Mouse (Mus musculus): ENCODE measurements around the gene Rps18. TPM values are rescaled to one million over a fixed set of nuclear protein-coding genes. Genes with fewer than 3 reads are reported as not detected.
"Not testable (repeated sequence)": the region's sequence is repeated elsewhere in the genome, so short reads cannot be mapped to it uniquely, and the experiment has no call there.

The Rps18 gene
- polyA plus RNA-seq, 1 experiment from 2014 or later: 912 TPM

DNA sequence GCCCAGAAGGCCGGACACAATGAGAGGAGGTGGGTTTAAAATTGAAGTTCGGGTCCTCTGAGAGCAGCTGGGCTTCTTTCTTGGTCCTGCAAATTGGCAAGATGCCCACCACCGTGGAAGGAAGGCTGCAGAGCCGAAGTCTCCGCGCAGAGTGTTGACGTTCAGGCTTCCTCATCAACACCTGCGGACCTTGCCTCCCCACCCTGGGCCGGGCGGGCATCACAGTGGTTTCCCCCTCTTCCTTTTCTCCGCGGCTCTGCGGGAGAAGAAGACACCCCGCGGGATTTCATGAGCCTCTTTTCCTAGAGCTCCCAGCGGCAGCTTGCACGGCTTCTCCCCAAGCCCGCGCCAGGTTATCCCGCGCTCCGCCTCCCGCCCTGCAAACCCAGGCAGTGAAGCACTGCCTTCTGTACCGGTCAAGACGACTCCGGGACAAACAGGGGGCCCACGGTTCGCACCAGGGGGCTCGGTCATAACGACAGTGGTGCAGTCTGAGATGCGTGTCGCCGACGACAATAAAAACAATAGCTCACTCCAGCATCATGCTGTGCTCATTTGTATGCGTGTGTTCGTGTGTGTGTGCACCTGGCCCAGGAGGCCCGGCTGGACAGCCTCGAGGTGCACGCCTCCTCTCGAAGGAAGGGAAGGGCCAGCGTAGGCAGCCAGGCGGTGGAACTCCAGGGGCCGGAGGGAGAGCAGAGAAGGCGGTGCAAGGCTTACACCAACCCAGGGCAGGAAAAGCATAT, 47.3 kb downstream of the Rps18 start:
- H3K9ac ChIP-seq: peak overlapping the region; percentile 82
- no peaks in the 10 kb centered on the region for H3K9me3 ChIP-seq
- H3K27me3 ChIP-seq: no peaks in the 10 kb centered on the region
- H3K4me1 ChIP-seq (replicated peaks): peaks cover 35% of the 10 kb centered on the region
- peak overlapping the region; percentile 94 for H3K4me2 ChIP-seq
- peak overlapping the region; percentile 88 for H3K4me3 ChIP-seq
- WGBS: under 1% methylated on average over 41 of the region's 44 CpGs
- ATAC-seq (ENCODE audit: low read depth): no peak; the same call in 1 of the 2 replicates
- H3K27ac ChIP-seq (replicated peaks): peak overlapping the region; percentile 94
- H3K36me3 ChIP-seq: peaks cover 28% of the 10 kb centered on the region

DNA sequence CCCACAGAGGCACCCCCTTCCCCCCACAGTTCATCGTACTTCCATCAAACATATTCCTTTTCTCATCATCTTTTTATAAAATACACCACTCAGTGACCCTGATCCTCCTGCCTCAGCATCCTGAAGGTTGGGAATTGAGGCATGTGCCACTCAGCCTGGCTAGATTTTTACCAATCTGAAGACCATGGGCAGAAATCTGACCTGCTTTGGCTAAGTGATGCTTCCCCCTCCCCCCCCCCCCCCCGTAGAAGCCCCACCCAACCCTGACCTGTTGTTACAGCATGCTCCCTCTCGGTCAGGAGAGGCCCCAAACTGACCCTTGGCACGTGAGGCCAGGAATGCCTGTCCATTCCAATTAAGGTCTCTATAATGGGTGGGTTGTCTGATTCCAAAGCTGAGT, 51.0 kb downstream of the Rps18 start, which contains the start of gene Platr17:
Platr17 (plus strand) TSS at position 301 of the 400 bp plus-strand sequence.
- H3K36me3 ChIP-seq; H3K27me3 ChIP-seq; ATAC-seq (ENCODE audit: low read depth); H3K4me2 ChIP-seq; H3K27ac ChIP-seq (replicated peaks); H3K4me3 ChIP-seq; H3K9me3 ChIP-seq; H3K9ac ChIP-seq; H3K4me1 ChIP-seq (replicated peaks): not testable (repeated sequence)
- 32% methylated on average over 2 of the region's 4 CpGs for WGBS

DNA sequence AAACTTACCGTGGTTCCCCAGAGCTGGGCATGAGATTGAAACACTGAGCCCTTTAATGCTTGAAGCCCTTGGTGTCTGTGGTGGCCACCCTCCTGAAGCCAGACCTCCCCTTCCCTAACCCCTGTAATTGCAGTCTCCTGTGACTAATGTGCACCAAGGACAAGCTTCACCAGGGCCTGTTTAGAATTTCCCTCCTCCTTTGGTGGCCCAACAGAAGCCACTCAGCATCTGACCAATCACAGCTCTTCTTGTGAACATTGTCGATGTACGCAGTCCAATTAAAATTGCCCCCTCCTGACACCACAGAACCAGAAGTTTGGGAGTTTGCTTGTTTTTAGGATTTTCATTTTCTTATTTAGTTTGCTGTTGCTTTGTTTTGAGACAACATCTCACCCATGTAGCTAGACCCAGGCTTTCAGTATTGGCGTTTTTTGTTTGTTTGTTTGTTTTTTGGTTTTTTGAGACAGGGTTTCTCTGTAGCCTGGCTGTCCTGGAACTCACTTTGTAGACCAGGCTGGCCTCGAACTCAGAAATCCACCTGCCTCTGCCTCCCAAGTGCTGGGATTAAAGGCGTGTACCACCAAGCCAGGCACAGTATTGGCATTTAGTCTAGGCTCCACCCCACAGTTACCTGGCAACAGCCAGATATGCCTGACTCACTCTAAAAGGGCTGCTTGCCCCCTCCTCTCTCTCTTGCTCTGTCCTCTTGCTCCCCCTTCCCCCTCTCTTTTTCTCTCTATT, 51.7 kb downstream of the Rps18 start:
- H3K9ac ChIP-seq; H3K9me3 ChIP-seq; H3K27me3 ChIP-seq; H3K4me1 ChIP-seq (replicated peaks); H3K36me3 ChIP-seq; H3K4me2 ChIP-seq; ATAC-seq (ENCODE audit: low read depth); H3K27ac ChIP-seq (replicated peaks); H3K4me3 ChIP-seq: not testable (repeated sequence)
- WGBS: 66% methylated on average over 6 of the region's 6 CpGs

DNA sequence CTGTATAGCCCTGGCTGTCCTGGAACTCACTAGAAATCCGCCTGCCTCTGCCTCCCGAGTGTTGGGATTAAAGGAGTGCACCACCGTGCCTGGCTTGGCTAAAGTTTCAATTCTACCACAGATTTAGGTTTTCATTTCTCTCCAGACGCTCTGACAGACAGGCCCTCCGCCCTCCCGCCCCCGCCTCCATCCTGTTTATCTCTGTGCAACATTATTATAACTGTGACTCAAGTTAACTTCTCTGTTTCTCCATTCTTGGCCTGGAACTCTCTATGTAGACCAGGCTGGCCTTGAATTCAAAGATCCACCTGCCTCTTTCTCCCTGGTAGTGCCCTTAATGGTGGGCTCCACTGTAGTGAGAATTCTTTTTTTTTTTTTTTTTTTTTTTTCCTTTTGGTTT, 53.3 kb downstream of the Rps18 start:
- Histone ChIP-seq H3K4me2 (no peak overlapping the region), H3K4me3 (no peak overlapping the region), H3K27ac (replicated peaks) (no peak overlapping the region), H3K36me3 (no peaks in the 10 kb centered on the region), H3K9ac (no peak overlapping the region), H3K9me3 (no peaks in the 10 kb centered on the region), H3K4me1 (replicated peaks) (no peaks in the 10 kb centered on the region), H3K27me3 (no peaks in the 10 kb centered on the region)
- 87% methylated on average over 7 of the region's 7 CpGs for WGBS
- no peak for ATAC-seq (ENCODE audit: low read depth)

DNA sequence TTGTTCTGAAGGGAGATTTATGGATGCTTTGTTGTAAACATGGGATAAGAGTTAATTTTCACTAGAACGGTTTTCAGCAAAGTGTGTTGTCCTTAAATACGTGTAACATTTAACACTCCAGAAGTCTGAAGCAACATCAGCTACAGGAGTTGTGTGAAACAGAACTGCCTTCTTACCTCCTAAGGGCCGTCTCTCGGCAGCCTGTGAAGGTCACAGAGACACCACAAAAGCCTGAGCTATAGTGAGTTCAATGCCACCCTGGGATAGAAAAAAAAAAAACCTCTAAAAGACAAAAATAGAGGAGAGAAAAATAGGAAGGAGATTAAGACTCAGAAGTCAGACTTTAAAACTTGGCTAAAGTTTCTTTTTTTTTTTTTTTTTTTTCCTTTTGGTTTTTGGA, 53.7 kb downstream of the Rps18 start:
- Histone ChIP-seq H3K4me3 (no peak overlapping the region), H3K9ac (peak overlapping the region; percentile 8; the same call in 1 of the 2 replicates), H3K27me3 (no peaks in the 10 kb centered on the region), H3K9me3 (no peaks in the 10 kb centered on the region), H3K36me3 (no peaks in the 10 kb centered on the region), H3K4me2 (no peak overlapping the region), H3K4me1 (replicated peaks) (no peaks in the 10 kb centered on the region), H3K27ac (replicated peaks) (no peak overlapping the region)
- ATAC-seq (ENCODE audit: low read depth): no peak
- WGBS: 44% methylated on average over 4 of the region's 4 CpGs

Other genes with a start within 250 kb of the Rps18 start
- 68.2 and 74.9 TPM in 2 replicates for gene March2, start 237.3 kb downstream of the Rps18 start, polyA plus RNA-seq (2015; fragmentation: Nextera tagmentation; extraction: Ambion mirVana)
- 455 and 504 TPM in 2 replicates for gene Rab11b, start 195.5 kb downstream of the Rps18 start, polyA plus RNA-seq (2015; fragmentation: Nextera tagmentation; extraction: Ambion mirVana)
- gene Angptl4, start 174.2 kb downstream of the Rps18 start, polyA plus RNA-seq (2015; fragmentation: Nextera tagmentation; extraction: Ambion mirVana): 22.8 and 24.5 TPM in 2 replicates
- gene Kank3, start 145.5 kb downstream of the Rps18 start, polyA plus RNA-seq (2015; fragmentation: Nextera tagmentation; extraction: Ambion mirVana): 36.2 and 40.3 TPM in 2 replicates
- 530 and 625 TPM in 2 replicates for gene Rps28, start 131.4 kb downstream of the Rps18 start, polyA plus RNA-seq (2015; fragmentation: Nextera tagmentation; extraction: Ambion mirVana)
- gene Ndufa7, start 131.4 kb downstream of the Rps18 start, polyA plus RNA-seq (2015; fragmentation: Nextera tagmentation; extraction: Ambion mirVana): 558 and 559 TPM in 2 replicates
- 52.7 and 57.4 TPM in 2 replicates for gene Cd320, start 112.9 kb downstream of the Rps18 start, polyA plus RNA-seq (2015; fragmentation: Nextera tagmentation; extraction: Ambion mirVana)
- not detected in 2 replicates for gene Gm7029, start 82.2 kb downstream of the Rps18 start, polyA plus RNA-seq (2015; fragmentation: Nextera tagmentation; extraction: Ambion mirVana)
- gene Kifc1, start 65.3 kb downstream of the Rps18 start, polyA plus RNA-seq (2015; fragmentation: Nextera tagmentation; extraction: Ambion mirVana): 1.2 and 2.5 TPM in 2 replicates
- gene Platr17, start 50.9 kb downstream of the Rps18 start, polyA plus RNA-seq (2015; fragmentation: Nextera tagmentation; extraction: Ambion mirVana): 0.43 TPM in 1 of 2 replicates, not detected in the other
- 51.0 TPM in 2 replicates for gene Daxx, start 46.6 kb downstream of the Rps18 start, polyA plus RNA-seq (2015; fragmentation: Nextera tagmentation; extraction: Ambion mirVana)
- 30.4 and 31.1 TPM in 2 replicates for gene Tapbp, start 40.1 kb downstream of the Rps18 start, polyA plus RNA-seq (2015; fragmentation: Nextera tagmentation; extraction: Ambion mirVana)
- 17.3 and 17.7 TPM in 2 replicates for gene Zbtb22, start 40.1 kb downstream of the Rps18 start, polyA plus RNA-seq (2015; fragmentation: Nextera tagmentation; extraction: Ambion mirVana)
- gene Rgl2, start 26.5 kb downstream of the Rps18 start, polyA plus RNA-seq (2015; fragmentation: Nextera tagmentation; extraction: Ambion mirVana): 59.5 and 64.7 TPM in 2 replicates
- gene Pfdn6, start 15.7 kb downstream of the Rps18 start, polyA plus RNA-seq (2015; fragmentation: Nextera tagmentation; extraction: Ambion mirVana): 178 and 182 TPM in 2 replicates
- 26.9 and 27.6 TPM in 2 replicates for gene Wdr46, start 15.3 kb downstream of the Rps18 start, polyA plus RNA-seq (2015; fragmentation: Nextera tagmentation; extraction: Ambion mirVana)
- gene B3galt4, start 4.5 kb downstream of the Rps18 start, polyA plus RNA-seq (2015; fragmentation: Nextera tagmentation; extraction: Ambion mirVana): 10.8 and 11.7 TPM in 2 replicates
- 63.5 and 67.5 TPM in 2 replicates for gene Vps52, start 189 bp downstream of the Rps18 start, polyA plus RNA-seq (2015; fragmentation: Nextera tagmentation; extraction: Ambion mirVana)
- gene H2-K1, start 44.3 kb upstream of the Rps18 start, polyA plus RNA-seq (2015; fragmentation: Nextera tagmentation; extraction: Ambion mirVana): 11.9 and 13.3 TPM in 2 replicates
- 19.3 and 22.4 TPM in 2 replicates for gene Ring1, start 68.7 kb upstream of the Rps18 start, polyA plus RNA-seq (2015; fragmentation: Nextera tagmentation; extraction: Ambion mirVana)
- 61.7 and 65.0 TPM in 2 replicates for gene H2-Ke6, start 72.1 kb upstream of the Rps18 start, polyA plus RNA-seq (2015; fragmentation: Nextera tagmentation; extraction: Ambion mirVana)
- 158 and 161 TPM in 2 replicates for gene Slc39a7, start 75.7 kb upstream of the Rps18 start, polyA plus RNA-seq (2015; fragmentation: Nextera tagmentation; extraction: Ambion mirVana)
- 57.4 and 57.5 TPM in 2 replicates for gene Rxrb, start 75.8 kb upstream of the Rps18 start, polyA plus RNA-seq (2015; fragmentation: Nextera tagmentation; extraction: Ambion mirVana)
- gene Col11a2, start 83.4 kb upstream of the Rps18 start, polyA plus RNA-seq (2015; fragmentation: Nextera tagmentation; extraction: Ambion mirVana): 4.5 and 4.7 TPM in 2 replicates
- 0.24 and 0.41 TPM in 2 replicates for gene H2-Oa, start 136.3 kb upstream of the Rps18 start, polyA plus RNA-seq (2015; fragmentation: Nextera tagmentation; extraction: Ambion mirVana)
- gene H2-DMa, start 163.5 kb upstream of the Rps18 start, polyA plus RNA-seq (2015; fragmentation: Nextera tagmentation; extraction: Ambion mirVana): 16.0 and 17.7 TPM in 2 replicates
- gene Brd2, start 166.6 kb upstream of the Rps18 start, polyA plus RNA-seq (2015; fragmentation: Nextera tagmentation; extraction: Ambion mirVana): 137 and 167 TPM in 2 replicates
- gene H2-DMb2, start 187.3 kb upstream of the Rps18 start, polyA plus RNA-seq (2015; fragmentation: Nextera tagmentation; extraction: Ambion mirVana): not detected in 2 replicates
- gene H2-DMb1, start 197.1 kb upstream of the Rps18 start, polyA plus RNA-seq (2015; fragmentation: Nextera tagmentation; extraction: Ambion mirVana): not detected in 2 replicates
- 0.60 and 1.4 TPM in 2 replicates for gene Tap1, start 231.6 kb upstream of the Rps18 start, polyA plus RNA-seq (2015; fragmentation: Nextera tagmentation; extraction: Ambion mirVana)
- 0.98 and 1.2 TPM in 2 replicates for gene Psmb9, start 231.8 kb upstream of the Rps18 start, polyA plus RNA-seq (2015; fragmentation: Nextera tagmentation; extraction: Ambion mirVana)
- 2.6 and 3.5 TPM in 2 replicates for gene Psmb8, start 241.7 kb upstream of the Rps18 start, polyA plus RNA-seq (2015; fragmentation: Nextera tagmentation; extraction: Ambion mirVana)
- gene Tap2, start 247.5 kb upstream of the Rps18 start, polyA plus RNA-seq (2015; fragmentation: Nextera tagmentation; extraction: Ambion mirVana): 0.95 and 1.5 TPM in 2 replicates